Mouse (Mus musculus) hindbrain, embryonic 15.5 days (tissue): ENCODE data around the gene March6. TPM values are rescaled to one million over a fixed set of nuclear protein-coding genes. Genes with fewer than 3 reads are reported as not detected.

Experiments
- ATAC-seq: fragments of 200-750 bp; cut with Nextera tagmentation; 2 replicates; pipeline ENCODE4 v1.8.0; 2017; ENCODE audit warnings: low read depth, moderate number of reproducible peaks, moderate TSS enrichment; ENCODE audit not compliant: low FRiP score
- H3K27ac ChIP-seq: fragments of 300-500 bp; sonication (generic); replicated peaks from 2 replicates; pipeline ENCODE4 v1.5.1; 2015; ENCODE audit warnings: mild to moderate bottlenecking, inconsistent platforms
- H3K27me3 ChIP-seq: fragments of 300-500 bp; sonication (generic); 2 replicates; pipeline ENCODE4 v1.6.1; 2015; ENCODE audit warnings: control low read depth, inconsistent platforms
- H3K36me3 ChIP-seq: fragments of 300-500 bp; sonication (generic); 2 replicates; pipeline ENCODE4 v1.6.1; 2015; ENCODE audit warnings: control low read depth, inconsistent platforms
- H3K4me1 ChIP-seq: fragments of 300-500 bp; sonication (generic); replicated peaks from 2 replicates; pipeline ENCODE4 v1.6.1; 2015; ENCODE audit warnings: control low read depth, inconsistent platforms
- H3K4me2 ChIP-seq: fragments of 300-500 bp; sonication (generic); 2 replicates; pipeline ENCODE4 v1.6.1; 2015; ENCODE audit warnings: moderate library complexity, mild to moderate bottlenecking, inconsistent platforms
- H3K4me3 ChIP-seq: fragments of 300-500 bp; sonication (generic); 2 replicates; pipeline ENCODE4 v1.5.1; 2015; ENCODE audit warnings: mild to moderate bottlenecking, inconsistent platforms
- H3K9ac ChIP-seq: fragments of 300-500 bp; sonication (generic); 2 replicates; pipeline ENCODE4 v1.6.1; 2015; ENCODE audit warnings: inconsistent platforms
- H3K9me3 ChIP-seq: fragments of 300-500 bp; sonication (generic); 2 replicates; pipeline ENCODE4 v1.6.1; 2016; ENCODE audit warnings: control low read depth, inconsistent platforms
- WGBS: fragments of 180-500 bp; shearing (Covaris S2); methylation state at CpG from one replicate; pipeline ENCODE4 v1.1.7; 2015; 5-methylcytosine and 5-hydroxymethylcytosine counted together
- polyA plus RNA-seq: library from polyadenylated mRNA; unstranded; fragments of >200 nt; fragmentation: Nextera tagmentation; extraction: Ambion mirVana; gene quantifications from 2 replicates; pipeline ENCODE4 v1.2.1, GENCODE M21; 2015

Gene March6
- polyA plus RNA-seq, 1 experiment from 2014 or later = 75.5 TPM

DNA sequence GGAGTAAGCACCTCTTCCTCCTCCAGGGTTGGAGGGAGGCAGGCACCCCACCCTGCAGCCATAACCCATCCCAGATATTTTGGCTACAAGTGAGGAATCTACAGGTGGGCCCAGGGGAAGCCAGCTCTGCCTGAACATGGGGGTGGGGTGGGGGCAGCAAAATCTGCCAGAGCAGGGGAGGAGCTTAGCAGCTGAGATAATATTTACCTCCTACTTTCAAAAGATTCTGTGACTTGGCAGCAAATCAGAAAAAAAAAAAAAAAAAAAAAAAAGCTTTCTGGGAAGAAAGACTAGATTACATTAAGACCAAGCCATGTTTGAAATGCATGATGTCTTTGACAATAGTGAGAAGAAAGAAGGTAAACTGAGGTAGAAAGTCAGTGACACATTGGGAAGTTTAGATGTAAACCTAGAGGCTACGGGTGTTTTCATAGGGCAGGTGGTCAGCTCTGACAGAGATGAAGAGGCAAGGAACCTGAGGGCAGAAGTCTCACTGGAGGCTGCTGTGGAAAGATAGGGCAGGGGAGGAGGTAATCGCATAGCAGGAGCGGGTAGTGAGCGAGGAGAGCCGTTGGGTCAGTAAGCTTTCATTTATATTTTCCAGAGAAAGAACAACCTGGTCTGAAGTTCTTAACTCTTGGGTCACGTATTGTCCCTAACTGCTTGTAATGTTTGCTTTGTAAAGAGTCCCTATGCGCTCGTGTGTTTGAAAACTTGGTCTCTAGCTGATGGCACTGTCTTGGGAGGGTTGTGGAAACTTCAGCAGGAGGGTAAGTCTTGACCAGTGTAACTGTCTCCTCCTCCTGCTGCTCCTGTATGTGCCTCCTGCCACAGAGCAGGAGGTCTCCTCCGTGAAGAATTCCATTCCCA is 9.0 kb upstream of the March6 start:
- Histone ChIP-seq H3K27me3 (no peaks in the 10 kb centered on the region), H3K9ac (no peak overlapping the region), H3K4me3 (no peak overlapping the region), H3K36me3 (no peaks in the 10 kb centered on the region), H3K27ac (no peak overlapping the region), H3K4me1 (peaks cover 31% of the 10 kb centered on the region), H3K9me3 (no peaks in the 10 kb centered on the region), H3K4me2 (no peak overlapping the region)
- 76% methylated on average over 9 of the region's 9 CpGs for WGBS
- no peak for ATAC-seq

DNA sequence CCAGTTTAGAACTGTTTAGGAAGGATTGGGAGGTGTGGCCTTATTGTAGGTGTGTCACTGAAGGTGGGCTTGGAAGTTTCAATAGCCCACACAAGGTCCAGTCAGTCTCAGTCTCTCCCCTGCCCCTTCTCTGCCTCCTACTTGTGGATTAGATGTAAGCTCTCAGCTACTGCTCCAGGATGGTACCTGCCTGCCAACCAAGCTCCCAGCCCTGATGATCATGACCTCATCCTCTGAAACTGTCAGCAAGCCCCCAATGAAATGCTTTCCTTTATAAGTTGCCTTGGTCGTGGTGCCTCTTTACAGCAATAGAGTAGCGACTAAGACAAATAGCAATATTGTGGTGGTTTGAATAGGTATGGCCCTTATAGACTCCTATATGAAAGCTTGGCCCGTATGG is 7.5 kb upstream of the March6 start:
- H3K27me3 ChIP-seq = no peaks in the 10 kb centered on the region
- H3K4me3 ChIP-seq = no peak overlapping the region
- no peaks in the 10 kb centered on the region for H3K36me3 ChIP-seq
- H3K27ac ChIP-seq = no peak overlapping the region
- no peak overlapping the region for H3K4me2 ChIP-seq
- H3K4me1 ChIP-seq = peaks cover 32% of the 10 kb centered on the region
- ATAC-seq = no peak
- no peak overlapping the region for H3K9ac ChIP-seq
- no peaks in the 10 kb centered on the region for H3K9me3 ChIP-seq
- WGBS = 85% methylated on average over 3 of the region's 3 CpGs

DNA sequence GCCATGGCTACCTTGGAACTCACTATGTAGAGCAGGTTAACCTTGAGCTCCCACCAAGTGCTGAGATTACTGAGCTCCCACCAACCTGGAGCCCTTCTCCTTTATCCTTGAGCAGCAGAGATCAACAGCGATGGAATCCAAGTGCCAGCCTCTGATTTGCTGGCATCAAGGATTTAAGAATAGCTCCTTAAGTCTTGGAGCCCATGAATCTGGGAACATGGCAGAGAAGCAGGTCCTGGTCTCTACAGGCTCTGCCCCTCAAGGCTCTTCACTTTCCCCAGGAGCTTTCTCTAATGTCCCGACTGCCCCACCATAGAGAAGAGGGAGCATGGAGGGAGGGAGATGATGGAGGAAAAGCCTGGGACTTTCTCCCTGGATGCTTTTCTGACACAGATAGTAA is 6.9 kb upstream of the March6 start:
- H3K9me3 ChIP-seq = no peaks in the 10 kb centered on the region
- 94% methylated on average over 2 of the region's 2 CpGs for WGBS
- no peak for ATAC-seq

DNA sequence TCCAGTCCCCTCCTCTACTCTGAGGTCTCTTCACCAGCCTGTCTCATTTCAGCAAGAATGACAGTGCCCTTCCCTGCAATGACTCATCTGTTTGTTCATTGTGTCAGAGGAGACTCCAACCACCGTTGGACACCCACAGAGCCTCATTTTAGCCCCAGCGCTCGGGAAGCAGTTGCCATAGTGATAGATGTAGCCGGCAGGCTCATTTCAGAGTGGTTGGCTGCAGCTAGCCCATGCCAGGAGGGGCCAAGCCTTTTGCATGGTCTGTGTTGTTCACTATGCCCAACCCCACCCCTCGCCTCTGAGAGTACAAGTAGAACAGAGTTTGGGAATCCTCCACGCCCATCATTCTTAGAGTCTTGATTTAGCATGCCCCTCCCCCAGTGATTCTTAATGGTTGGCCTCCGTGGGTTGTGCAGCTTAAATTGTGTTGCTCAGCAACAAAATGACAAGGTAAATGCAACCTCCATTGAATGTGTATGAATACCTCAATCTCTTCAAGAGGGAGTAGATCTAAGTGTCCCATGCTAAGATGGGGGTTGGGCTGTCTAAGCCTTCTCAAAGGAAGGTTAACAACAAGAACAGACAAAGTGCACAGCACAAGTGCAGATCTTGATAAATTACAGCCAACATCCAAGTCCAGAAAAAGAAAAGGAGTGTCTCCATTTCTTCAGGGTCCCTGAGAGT is 5.3 kb upstream of the March6 start:
- 4% methylated on average over 7 of the region's 7 CpGs for WGBS
- no peak overlapping the region for H3K4me3 ChIP-seq
- peak overlapping the region; percentile 10; the same call in 1 of the 2 replicates for H3K27ac ChIP-seq
- no peaks in the 10 kb centered on the region for H3K27me3 ChIP-seq
- peak; percentile 67 for ATAC-seq
- H3K9ac ChIP-seq = no peak overlapping the region
- H3K4me2 ChIP-seq = peak overlapping the region; percentile 22
- H3K4me1 ChIP-seq = peaks cover 26% of the 10 kb centered on the region
- H3K36me3 ChIP-seq = no peaks in the 10 kb centered on the region
- H3K9me3 ChIP-seq = no peaks in the 10 kb centered on the region

More for the DNA sequence above, 6.9 kb upstream of the March6 start:
- Histone ChIP-seq H3K4me1 (peaks cover 30% of the 10 kb centered on the region), H3K4me3 (no peak overlapping the region), H3K9ac (no peak overlapping the region), H3K4me2 (no peak overlapping the region), H3K27me3 (no peaks in the 10 kb centered on the region), H3K36me3 (no peaks in the 10 kb centered on the region), H3K27ac (no peak overlapping the region)

DNA sequence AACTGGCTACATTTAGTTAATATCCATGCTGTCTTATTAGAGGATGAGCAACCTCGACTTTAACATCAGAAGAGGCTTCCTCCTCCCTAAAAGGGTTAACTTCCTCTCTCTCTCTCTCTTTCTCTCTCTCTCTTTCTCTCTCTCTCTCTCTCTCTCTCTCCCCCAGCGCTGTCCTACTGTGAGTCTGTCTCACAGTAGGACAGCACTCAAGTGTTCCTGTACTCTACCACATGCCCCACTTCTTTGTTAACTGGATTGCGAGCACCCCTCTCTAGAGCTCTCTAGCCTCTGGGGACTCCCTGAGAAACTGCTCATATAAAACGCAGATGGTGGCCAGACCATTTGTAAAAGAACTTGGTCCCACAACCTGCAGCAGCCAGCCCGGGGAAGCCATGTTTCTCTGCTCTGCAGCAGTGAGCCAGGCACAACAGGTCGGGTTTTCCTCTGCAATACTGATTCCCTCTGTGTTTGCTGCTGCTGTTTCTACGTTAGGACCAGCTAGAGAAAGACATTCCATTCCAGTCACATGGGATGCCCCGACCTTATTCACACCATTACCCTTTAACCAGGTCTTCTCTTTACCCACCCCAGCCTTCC is 4.5 kb upstream of the March6 start:
- Histone ChIP-seq H3K9me3 (no peaks in the 10 kb centered on the region), H3K4me2 (peak overlapping the region; percentile 22; the same call in 1 of the 2 replicates), H3K9ac (no peak overlapping the region), H3K27me3 (no peaks in the 10 kb centered on the region), H3K4me1 (peaks cover 26% of the 10 kb centered on the region), H3K4me3 (no peak overlapping the region), H3K36me3 (no peaks in the 10 kb centered on the region), H3K27ac (peak overlapping the region; percentile 3; the same call in 1 of the 2 replicates)
- WGBS = 17% methylated on average over 8 of the region's 8 CpGs
- no peak for ATAC-seq

DNA sequence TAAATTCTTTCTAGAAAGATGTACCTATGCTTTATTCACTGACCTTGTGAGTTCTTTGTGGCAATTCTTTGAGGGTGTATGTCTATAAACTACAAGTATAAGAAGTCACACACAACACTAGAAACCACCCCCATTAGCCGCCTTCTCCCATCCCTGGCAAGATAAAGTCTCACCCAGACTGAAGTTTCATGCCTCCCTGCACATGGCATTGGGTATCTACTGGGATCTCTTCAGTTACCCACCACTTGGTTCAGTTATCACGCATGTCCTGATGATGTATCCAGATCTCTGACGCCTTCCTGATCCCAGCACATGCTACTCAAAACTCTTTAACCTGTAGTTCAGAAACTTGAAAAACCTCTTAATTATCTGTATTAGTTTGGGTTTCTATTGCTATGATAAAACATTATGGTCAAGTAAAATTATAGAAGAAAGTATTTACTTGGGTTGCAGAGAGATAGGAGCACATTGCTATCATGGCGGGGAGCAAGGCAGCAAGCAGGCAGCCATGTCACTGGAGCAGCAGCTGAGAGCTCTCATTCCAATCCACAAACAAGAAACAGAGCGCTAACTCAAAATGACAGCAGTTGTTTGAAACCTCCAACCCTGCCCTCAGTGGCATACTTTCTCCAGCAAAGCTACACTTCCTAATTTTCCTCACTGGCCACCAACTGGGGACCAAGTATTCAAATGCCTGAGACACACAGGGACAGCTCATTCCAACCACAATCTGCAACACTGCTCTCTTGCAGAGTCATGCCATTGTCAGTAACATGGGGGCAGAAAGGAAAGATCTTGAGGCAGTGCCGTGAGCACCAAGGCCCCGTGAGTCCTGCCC is 3.8 kb upstream of the March6 start:
- H3K4me2 ChIP-seq = no peak overlapping the region
- no peaks in the 10 kb centered on the region for H3K36me3 ChIP-seq
- no peak overlapping the region for H3K4me3 ChIP-seq
- H3K27ac ChIP-seq = no peak overlapping the region
- H3K27me3 ChIP-seq = no peaks in the 10 kb centered on the region
- 73% methylated on average over 7 of the region's 7 CpGs for WGBS
- H3K4me1 ChIP-seq = peaks cover 28% of the 10 kb centered on the region
- H3K9ac ChIP-seq = no peak overlapping the region
- no peak for ATAC-seq
- no peaks in the 10 kb centered on the region for H3K9me3 ChIP-seq

DNA sequence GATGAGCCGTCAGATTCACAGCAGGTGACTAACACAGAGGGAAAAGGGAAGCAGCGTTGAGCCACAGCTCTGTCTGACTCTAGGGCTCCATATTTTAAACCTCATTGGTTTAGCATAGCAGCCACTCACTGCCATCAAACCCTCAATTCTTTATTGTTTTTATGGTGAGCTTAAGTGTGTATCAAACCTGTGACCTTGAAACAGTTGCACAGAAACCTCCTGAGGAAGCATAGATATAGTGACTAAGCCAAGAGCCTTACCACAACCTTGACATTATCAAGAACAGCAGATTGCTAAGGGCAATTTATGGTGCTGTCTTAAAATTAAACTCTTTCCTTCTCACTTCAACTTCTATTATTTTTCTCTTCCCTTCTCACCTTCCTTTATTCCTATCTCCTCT is 2.7 kb upstream of the March6 start:
- no peak overlapping the region for H3K4me3 ChIP-seq
- no peaks in the 10 kb centered on the region for H3K27me3 ChIP-seq
- no peak for ATAC-seq
- no peak overlapping the region for H3K27ac ChIP-seq
- no peaks in the 10 kb centered on the region for H3K36me3 ChIP-seq
- H3K4me2 ChIP-seq = no peak overlapping the region
- peaks cover 38% of the 10 kb centered on the region for H3K4me1 ChIP-seq
- H3K9ac ChIP-seq = no peak overlapping the region
- no peaks in the 10 kb centered on the region for H3K9me3 ChIP-seq
- WGBS = 64% methylated on average over 2 of the region's 2 CpGs

DNA sequence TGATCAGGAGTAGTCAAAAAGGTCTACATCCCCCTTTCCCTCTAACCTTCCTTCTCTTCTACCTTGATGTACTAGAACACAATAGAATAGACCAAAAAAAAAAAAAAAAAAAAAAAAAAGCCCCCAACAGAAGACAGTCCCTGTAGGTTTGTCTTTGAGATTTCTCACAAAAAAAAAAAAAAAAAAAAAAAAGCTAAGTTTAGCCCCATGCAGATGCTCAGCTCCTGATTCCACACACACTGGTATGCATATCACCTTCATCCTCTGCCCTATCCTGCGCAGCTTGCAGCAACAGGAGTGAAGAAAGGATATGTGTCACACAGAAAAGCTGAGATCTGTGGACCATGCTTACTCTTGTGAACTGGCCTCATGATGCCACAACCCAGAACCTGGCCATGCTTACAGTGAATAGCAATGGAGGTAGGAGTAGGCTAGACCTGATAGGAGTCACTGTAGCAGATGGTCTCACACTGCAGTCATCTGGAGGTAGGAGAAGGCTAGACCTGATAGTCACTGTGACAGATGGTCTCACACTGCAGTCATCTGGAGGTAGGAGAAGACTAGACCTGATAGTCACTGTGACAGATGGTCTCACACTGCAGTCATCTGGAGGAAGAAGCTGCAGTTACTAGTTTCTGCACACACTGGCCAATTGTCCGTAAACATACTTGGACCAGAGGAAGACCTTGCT is 1.6 kb upstream of the March6 start:
- peak overlapping the region; percentile 98; the same call in 1 of the 2 replicates for H3K4me3 ChIP-seq
- H3K4me2 ChIP-seq = peak overlapping the region; percentile 63; the same call in 1 of the 2 replicates
- no peak overlapping the region for H3K9ac ChIP-seq
- peaks cover 41% of the 10 kb centered on the region for H3K4me1 ChIP-seq
- H3K9me3 ChIP-seq = no peaks in the 10 kb centered on the region
- H3K27me3 ChIP-seq = no peaks in the 10 kb centered on the region
- WGBS = 89% methylated on average over 2 of the region's 2 CpGs
- H3K36me3 ChIP-seq = no peaks in the 10 kb centered on the region
- ATAC-seq = no peak
- no peak overlapping the region for H3K27ac ChIP-seq

DNA sequence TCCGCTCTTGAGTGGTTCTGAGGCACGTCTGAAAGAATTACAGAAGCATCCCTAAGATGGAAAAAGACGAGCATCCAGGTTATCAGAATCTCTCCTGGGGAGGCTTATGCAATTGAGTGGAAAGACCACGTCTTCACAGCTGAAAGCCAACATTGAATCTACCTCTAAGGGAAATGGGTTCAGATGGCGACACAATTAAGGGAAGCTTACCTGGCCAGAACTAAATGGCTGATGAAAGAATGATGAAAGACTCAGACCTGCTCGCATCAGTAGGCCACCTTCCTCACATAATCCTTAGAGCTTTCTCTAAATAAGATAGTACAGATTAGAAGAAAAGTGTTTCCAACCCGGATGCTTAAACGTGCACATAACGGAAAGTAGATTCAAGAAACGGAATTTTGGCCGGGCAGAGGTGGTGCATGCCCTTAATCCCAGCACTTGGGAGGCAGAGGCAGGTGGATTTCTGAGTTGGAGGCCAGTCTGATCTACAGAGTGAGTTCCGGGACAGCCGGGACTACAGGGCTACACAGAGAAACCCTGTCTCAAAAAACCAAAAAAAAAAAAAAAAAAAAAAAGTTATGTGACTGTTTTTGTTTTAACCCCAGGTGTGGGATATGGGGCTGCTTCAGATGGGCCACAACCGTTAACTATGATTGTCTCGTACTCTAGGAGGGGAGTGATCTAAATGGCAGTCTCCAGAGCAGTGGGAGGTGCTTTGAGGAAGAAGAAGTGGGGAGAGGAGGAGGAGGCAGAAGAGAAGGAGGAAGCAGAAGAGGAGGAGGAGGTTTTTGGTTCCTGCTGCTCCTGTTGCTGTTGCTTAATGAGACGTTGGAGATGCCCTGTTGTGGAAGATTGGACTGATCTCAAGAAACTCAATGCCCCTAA is 835 bp upstream of the March6 start:
- peaks cover 41% of the 10 kb centered on the region for H3K4me1 ChIP-seq
- WGBS = 20% methylated on average over 16 of the region's 16 CpGs
- peak overlapping the region; percentile 99 for H3K27ac ChIP-seq
- no peaks in the 10 kb centered on the region for H3K27me3 ChIP-seq
- H3K9me3 ChIP-seq = no peaks in the 10 kb centered on the region
- no peak; the same call in 1 of the 2 replicates for ATAC-seq
- H3K9ac ChIP-seq = peak overlapping the region; percentile 79
- H3K4me2 ChIP-seq = peak overlapping the region; percentile 63
- H3K4me3 ChIP-seq = peak overlapping the region; percentile 98
- no peaks in the 10 kb centered on the region for H3K36me3 ChIP-seq

DNA sequence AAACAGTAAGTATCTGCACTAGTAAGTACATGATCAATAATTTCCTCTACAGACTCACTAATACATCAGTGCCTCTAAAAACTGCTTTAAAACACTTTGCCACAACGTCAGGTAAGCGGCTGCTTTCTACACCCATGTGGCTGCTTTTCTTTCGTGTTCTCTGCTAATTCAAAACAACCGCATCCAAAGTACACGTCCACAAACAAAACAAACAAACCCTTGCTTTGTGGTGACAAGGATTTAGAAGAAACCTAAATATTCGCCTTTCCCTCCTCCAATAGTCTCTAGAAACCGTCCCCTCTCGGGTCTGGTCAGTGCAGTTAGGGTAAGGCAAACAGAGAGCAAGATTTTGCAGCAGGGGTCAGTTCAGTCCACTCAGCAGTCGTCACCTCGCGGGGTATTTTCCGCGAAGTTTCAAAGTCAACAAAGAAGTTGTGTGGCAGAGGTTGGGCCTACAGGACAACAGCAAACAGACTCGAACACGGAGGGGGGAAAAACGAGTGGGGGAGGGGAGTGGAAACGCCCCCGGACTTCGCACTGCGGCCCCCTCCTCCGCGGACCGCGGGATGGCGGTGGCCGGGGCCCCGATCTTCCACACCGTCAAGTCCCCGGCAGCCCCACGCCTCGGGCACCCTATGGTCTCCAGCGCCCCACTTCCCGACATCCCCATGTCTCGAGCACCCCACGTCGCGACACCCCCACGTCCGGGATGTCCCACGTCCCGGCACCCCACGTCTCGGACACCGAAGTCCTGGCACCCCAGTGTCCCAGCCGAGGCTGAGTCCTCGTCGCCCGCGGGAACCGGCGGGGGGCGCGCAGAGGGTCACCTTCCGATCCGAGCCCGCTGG is 818 bp downstream of the March6 start:
- peak; percentile 1; the same call in 1 of the 2 replicates for ATAC-seq
- H3K27me3 ChIP-seq = no peaks in the 10 kb centered on the region

More for the DNA sequence above, 818 bp downstream of the March6 start:
- Histone ChIP-seq H3K27ac (peak overlapping the region; percentile 99), H3K36me3 (no peaks in the 10 kb centered on the region), H3K4me1 (peaks cover 24% of the 10 kb centered on the region), H3K4me2 (peak overlapping the region; percentile 67), H3K4me3 (peak overlapping the region; percentile 98), H3K9me3 (no peaks in the 10 kb centered on the region), H3K9ac (peak overlapping the region; percentile 90)
- under 1% methylated on average over 45 of the region's 56 CpGs for WGBS
